Mouse (Mus musculus) frontal cortex, postnatal 10 days (tissue): ENCODE measurements around the gene Bach2.

Experiments
- DNase-seq, 2 experiments: peaks; one replicate each; pipeline ENCODE4 v3.0.0; 2022; ENCODE audit warnings: low spot score in 2 of 2, mixed read lengths in 1 of 2

The Bach2 gene

DNA sequence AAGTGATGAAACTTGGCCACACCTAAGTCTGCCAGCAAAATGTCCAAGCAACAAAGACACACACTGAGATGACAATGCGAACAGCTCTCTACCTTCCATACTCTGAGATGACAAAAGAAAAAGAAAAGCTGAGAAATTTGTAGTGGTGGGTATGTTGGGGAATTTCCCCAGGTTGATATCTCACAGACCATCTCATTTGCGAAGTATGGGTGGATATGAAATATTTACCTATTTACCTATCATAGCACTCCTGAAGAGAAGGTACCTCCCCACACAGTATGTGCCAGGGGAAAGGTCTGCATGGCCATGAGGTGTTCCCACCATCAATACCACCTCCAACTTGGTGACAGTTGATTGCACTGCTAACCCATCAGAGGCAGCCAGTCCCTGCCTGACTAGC lies 13.4 kb upstream of the Bach2 start:
- DNase-seq: no peak

DNA sequence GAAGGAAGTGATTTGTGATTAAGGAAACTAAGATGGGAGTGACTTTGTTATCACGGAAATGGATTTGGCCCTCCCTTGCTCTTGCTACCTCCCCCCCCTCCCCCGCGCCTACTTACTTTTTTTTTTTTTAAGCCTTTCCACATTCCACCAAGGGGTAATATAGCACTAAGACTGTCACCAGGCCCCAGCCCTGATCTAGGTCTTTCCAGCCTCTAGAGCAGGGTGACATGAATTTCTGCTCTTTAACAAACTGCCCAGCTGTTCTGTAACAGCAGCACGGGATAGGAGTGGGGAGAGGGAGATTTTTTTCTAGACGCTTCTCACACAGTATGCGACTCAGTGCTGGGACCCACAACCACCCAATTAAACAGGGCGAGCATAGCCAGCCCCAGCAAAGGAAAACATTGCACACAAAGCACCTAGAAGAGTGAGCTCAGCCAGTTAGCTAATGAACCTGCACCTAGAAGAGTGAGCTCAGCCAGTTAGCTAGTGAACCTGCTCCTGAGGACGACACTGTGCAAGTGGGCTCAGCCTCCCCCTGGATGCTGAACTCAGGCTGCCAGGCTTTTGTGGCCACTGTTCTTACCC lies 10.5 kb upstream of the Bach2 start:
- no peak for DNase-seq

DNA sequence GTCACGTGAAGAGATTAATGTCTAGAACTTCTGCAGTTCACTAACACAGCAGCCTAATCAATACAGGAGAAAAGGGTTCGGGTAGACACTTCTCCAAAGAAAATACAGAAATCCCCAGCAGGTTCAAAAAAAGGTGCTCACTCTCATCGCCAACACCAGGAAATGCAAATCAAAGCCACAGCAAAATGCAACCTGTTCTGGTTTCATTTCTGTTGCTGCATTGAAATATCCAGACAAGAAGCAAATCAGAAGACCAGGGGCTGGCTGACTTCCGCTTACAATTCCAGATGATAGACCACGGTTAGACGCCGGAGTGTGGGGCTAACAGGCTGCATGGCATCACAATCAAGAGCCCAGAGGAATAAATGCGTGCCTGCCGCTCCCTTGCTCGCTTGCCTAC lies 9.3 kb upstream of the Bach2 start:
- no peak for DNase-seq

DNA sequence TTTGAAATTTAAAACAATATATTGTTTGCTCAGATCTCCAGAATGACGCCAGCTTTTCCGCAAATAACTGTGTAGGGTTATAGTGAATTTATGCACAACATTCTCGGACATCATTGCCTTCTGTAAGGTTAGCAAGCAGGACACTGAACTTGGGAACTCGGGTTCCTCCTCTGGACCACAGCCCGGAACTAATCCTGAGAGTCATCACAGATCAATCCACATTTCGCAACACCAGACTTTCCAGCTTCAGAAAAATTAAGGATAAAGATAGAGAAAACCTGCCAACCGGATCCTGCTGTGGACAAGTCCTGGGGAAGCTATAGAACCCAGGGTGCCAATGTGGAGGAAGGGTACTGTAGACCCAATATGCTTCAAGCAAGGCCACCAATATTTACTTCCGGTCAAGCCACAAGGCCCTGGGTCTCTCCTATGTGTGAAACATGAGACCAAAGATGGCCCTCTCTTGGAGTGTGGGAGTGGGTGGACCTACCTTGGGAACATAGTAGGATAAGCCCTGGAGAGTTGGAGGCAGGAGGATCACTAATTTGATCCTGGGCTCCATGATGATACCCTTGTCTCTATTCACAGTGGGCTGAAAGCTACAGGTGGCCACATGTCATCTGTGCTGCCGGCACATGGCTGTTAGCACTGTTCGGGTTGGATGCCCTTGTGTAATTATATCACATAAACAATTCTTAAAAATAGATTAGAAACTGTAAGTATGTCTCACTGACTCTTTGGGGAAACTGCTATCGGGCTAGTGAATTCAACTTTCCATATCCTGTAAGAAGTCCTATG lies 7.1 kb upstream of the Bach2 start:
- no peak for DNase-seq

DNA sequence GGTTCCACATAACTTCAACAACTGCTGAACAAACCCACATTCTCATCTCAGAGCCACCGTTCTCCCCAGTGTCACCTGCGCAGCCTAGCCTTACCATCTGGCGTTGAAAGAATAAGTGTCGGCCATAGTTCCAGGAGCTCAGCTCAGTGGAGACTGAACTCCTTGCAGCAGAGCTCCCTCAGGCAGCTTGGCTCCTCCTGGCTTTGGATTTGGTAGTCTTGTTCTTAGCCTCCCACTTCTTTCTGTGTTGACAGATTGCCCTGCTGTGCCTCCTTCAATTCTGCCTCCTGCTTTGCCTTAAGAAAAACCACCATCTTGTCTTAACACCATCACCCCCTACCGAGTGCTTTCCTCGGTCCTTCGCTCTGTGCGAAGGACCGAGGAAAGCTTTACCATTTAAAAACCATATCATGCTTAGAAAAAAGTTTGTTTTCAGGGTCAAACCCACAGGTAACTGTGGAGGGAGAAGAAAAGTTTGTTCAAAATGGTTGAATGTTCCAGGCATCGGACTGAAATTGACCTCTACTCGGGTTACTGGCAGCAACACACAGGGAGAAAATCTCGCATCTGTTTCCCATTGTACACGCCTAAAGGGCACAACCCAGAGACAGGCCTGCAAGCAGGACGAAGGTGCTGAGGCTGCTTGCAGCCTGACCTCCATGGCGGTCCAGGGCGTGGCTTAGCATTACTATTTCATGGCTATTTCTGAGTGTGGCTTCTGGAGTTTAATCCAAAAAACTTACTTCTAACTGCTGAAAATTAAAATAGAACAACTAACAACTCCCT lies 2.5 kb upstream of the Bach2 start:
- no peak for DNase-seq

DNA sequence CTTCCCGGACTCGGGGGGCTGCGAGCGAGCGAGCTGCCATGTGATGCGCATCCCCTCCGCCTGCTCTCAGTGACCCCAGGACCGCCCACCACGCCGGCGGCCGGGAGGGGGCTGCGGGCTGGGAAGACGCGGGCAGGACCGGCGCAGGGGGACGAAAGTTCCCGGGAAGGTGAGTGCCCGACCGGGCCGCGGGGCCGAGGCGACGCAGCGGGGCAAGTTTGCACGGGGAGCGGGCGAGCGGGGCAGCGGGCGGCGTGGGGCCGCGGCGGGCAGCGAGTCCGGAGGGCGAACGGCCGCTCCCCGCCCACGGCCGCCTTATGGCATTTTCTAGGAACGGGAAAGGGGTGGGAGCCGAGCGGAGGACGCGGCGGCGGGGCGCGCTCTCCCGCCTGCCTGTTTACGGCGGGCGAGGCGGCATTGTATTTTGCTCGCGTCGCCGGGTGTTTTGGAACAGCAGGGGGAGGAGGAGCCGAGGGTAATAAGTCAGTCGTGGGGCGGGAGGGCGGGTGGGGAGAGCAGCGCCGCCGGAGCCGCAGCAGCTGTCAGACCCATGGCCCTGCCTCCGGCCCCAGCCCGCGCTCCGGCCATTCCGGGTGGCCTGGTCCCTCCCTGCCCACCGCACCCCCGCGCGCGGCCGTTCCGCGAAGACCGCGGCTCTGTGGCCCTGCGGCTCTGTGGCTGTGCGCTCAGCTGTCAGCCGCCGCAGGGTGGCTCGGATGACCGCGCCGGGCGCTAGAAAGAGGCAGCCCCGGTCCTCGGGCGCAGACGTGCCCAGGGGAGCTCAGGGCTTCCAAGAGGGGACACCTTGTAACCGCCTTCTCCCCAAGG lies 531 bp downstream of the Bach2 start:
- DNase-seq: peak; percentile 53 to 75

DNA sequence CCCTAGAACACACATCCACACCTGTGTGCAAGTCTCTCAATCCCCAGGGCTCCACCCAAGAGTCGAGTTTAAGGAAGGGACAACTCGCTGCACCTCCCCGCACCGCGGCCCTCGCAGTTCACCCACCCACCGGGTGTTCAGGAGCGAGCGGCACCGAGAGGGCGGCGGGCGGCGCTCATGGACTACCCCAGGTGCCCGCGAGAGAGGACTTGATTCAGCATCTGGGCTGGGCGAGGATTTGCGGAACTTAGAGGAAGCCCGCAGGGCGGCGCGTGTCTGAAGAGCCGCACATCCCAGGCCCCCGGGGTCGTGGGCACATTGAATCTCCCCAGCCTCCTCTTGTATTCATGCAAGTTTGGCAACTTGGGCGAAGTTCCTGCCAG lies 1.1 kb downstream of the Bach2 start:
- peak in 1 of 2 experiments; percentile 55 for DNase-seq

DNA sequence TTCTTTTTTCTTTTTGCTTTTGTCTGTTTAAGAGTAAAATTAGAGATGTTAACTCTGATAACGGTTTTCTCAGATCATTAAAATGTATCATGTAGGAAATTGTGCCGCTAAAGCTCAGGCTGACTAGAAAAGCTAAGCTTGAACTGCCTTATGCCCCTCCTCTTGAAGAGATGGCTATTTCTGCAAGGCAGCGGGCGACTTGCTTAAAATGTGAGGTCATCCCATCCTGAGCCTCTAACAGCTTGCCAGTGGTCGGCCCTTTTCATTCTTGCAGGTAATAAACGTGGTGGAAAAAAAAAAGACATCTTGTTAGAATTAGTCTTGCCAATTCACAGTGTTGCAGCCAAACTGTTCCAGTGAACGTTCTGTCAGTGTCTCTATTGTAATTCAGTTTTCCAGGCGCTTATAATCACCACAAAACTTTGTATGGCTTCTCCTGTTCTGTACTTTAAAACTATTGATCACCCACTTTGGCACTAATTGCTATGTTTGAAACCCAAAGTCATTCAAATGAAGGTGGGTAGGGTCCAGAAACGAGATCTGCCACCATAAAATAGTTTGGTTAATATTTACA lies 1.9 kb downstream of the Bach2 start:
- no peak for DNase-seq

DNA sequence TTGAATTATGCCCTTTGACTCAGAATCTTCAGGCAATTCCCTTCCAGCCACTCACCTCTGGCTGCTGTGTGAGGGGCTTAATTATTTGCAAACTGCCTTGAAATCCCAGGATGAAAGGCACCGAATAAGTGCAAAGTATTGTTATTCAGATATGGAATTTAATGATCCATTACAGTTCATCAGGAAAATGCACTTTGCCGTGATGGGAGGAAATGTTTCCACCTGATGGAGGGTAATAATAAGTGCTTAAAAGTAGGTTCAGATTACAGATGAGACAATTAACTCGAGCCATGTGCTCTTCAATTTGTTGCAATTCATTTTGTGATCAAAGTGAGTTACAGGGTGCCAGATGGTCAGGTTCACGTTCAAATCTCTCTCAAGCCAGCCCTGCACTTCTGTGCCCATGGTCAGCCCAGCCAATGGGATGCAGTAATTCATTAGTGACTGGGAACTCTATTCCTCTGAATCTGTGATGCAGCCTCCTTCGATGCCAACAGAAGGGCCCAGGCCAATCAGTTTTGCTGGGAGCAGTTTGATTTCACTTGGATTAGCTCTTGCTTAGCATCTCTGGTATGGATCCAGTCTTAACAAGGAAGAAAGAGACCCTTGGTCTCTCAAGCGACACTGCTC lies 2.9 kb downstream of the Bach2 start:
- DNase-seq: no peak

DNA sequence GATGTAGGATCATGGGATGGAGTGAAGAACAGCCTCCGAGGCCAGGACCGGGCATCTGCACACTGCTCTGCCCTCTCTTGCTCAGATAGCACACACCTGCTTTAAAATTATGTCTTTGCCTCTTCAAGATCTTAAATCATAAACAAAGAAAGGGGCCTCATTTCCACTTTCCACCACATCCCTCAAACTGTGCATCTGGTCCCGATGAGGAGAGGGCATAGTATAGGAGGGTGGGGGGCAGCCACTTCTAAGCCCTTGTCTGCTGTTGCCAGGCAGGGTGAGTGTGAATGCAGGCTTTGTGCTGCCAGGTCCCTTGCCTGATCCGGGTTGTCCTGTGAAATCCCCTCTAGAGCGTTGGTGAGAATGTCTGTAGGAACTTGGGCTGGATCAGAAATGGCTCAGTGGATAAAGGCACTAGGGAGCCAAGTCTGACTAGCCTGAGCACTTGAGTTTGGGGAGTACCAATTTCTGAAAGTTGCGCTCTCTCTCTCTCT lies 3.6 kb downstream of the Bach2 start:
- no peak for DNase-seq

DNA sequence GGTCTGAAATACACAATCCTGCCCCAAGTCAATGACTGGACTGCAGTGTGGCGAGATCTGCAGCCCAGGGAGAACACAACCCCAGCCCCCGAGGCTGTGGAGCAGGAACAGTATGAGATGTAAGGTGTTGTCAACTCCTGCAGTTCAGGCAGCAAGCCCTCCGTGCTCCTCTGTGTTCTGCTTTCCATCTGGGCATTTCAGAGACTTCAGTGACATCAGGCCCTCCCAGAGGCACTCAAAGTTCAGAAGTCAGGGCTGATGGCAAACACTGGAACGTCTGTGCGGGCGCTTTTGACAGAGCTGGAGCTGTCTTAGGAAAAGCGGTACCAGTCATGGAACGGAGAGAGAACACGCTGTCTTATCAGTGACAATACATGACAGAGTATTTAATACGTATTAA lies 4.9 kb downstream of the Bach2 start:
- no peak for DNase-seq

DNA sequence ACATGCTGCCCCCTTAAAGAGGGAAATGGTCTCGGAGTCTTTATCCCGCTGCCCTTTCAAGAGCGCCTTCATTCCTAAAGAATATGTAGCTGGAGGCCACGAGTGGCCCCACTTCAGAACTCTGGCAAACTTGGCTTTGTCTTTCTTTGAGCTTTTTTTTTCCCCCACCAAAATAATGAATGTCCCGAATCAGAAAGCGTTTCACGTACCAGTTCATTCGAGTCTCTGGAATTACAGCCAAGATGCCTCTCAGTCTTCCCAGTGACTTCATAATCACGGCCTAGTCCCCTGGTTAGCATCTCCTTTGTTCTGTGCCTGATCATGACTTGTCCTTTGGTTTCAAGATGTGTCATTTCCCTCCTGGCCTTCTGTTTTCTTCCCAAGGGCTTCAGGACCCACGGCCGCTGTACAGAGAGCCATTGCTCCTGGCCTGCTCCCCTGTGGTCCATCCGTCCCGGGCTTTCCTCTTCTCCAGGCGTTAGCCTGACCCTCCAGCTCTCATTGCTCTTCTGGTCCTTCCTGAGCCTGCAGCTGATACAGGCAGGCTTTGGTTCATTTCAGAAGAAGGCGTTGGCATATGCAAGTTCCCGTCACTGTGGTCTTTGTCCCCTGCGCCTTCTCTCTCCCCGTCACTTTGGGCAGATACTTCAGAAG lies 5.6 kb downstream of the Bach2 start:
- no peak for DNase-seq

DNA sequence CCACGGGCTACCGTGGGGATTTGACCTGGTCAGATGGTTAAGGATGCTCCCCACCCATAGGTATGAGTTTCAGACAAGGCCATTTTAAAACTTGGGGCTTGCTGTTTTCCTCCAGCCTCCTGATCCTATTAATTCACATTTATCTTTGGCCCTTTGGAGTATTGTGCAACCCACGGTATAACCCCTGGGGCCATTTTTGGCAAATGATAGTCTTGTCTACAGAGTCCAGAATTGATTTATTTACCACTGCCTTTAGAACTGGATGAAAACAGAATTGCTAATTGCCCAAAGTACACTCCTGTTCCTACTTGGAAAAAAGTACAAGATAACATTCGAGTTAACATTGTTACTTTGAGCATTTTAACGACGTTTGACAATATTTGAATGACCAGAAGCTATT lies 7.0 kb downstream of the Bach2 start:
- DNase-seq: no peak

DNA sequence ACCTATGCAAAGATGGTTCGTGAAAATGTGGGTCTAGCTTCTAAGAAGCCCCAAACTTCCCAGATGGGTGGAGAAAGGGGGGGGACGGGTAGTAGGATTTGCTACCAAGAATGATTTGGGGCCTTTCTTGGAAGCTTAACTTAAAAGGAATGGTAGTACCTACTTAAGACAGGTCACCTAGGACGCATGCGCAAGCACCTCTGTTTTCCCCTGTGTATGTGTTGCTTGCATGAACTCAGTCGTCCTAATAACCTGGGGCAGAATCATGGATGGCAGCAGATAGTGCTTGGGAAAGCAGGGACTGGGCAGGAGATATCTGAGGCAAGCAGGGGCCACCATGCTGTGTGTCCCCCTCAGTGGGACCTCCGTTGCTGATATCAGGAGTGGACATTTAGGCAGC lies 7.4 kb downstream of the Bach2 start:
- DNase-seq: no peak

DNA sequence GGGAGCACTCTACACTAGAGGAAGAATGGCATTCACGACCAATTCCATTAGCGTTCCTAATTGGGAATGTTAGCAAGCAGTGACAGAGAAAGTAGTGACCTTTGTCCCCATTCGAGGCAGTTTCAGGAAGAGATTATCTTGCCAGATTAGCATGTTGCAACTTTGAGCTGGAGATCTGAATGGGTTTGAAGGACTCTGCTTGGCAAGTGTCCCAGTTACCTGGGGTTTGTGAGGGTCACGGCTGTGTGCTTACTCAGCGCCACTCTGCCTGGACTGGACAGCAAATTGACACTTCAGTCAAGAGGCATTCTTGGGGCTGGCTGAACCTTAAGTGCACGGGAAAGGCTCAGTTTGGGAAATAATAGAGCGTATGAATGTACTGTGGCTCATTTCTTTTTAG lies 8.2 kb downstream of the Bach2 start:
- DNase-seq: no peak

DNA sequence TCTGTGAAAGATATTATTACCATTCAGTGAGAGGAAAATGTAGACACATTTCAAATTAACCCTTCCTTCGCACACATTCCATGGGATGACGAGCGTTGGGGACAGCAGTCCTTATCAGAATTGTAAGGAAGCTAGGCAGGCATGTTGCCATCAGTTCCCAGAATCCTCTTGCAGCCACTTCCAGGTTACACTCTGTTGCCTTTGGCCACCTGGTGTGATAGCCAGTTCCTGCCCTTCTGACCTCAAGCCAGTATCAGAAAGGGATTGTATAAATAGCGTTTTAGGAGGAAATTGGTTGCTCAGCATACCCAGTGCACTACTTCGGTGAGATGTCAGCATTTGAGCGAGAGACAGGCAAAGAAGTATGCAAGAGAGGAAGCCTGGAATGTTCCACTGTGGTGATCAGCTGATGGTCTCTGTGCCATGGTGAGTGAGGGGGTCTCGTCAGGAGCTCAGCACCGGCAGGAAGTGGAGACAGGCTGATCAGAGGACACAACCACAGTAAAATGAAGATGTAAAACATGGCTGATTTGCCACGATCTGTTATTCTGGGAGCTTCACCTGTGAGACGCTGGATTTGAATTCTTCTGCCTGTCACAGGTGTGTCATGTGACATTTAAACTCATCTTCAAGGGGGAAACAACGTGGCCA lies 9.0 kb downstream of the Bach2 start:
- no peak for DNase-seq

DNA sequence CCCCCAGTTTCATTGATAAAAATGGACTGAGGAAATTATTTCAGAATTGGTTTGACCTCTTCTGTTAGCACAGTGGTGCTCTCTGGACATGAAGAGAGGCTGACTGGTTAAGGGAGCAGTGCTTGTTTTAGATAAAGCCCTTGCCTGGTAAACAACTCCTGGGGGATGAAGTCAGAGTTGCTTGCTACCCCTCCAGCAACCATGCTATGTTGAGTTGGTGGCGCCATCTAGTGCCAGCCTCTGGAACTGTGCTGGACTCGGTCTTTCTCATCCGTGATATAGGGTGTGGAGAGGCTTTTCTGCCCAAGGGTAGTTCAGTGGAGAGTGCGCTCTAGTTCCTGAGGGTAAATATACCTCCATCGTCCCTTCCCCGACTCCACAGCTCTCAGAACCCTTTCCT lies 9.6 kb downstream of the Bach2 start:
- DNase-seq: peak in 1 of 2 experiments; percentile 65

DNA sequence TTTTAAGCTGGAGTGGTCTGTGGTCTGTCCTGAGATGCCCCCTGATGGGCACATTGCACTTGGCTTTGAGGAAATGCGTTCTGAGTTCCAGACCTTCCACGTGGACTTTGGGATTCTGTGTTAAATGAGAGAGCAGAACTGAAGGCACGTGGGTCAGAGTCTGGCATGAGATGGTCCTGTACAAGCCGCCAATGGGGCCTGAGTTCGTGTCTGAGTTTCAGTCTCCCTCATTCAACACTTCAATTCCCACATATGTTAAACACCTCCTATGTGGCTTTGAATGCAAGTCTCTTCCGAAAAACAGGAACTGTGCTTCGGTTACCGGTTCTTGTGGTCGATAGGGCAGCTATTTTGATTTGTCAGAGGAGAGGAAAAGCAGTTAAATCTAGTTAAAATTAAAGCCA lies 10.4 kb downstream of the Bach2 start:
- DNase-seq: no peak

DNA sequence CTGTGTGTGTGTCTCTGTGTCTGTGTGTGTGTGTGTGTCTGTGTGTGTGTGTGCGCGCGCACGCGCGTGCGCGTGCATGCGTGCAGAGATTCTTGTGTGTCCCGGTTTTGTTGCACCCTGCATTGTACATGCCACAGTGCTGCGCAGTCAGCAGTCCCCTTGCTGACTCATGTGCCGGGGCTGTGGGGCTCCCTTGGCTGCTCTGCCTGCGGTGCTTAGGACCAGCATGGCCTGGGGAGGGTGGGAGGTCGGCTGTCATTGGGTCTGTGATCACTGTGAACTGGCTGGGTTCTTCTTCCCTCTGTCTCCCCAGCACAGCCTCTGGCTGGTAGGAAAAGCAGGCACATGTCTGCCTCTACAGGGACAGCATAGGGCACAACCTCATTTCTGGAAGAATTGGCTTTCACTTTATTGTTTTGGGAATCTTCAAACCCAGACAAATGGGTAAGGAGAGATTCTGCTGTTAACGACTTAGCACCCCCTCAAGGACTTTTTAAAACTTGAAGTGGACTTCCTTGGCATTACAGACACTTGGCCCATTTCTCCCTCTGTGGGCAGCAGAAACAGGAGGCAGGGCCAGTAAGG lies 11.2 kb downstream of the Bach2 start:
- DNase-seq: peak in 1 of 2 experiments; percentile 18
